Mouse (Mus musculus) bone marrow macrophage, adult 2 months (primary cell): ENCODE results near the gene Peli1. TPM values are rescaled to one million over a fixed set of nuclear protein-coding genes. Genes with fewer than 3 reads are reported as not detected.
A peak's percentile ranks its signal among the peaks of the same experiment; 100 is the strongest.

ENCODE experiments used
- H3K27ac ChIP-seq: 2 replicates; pipeline ENCODE4 v1.5.1; 2012; ENCODE audit warnings: low read depth, low read length; ENCODE audit not compliant: insufficient read depth
- H3K4me1 ChIP-seq: 2 replicates; pipeline ENCODE4 v1.6.1; 2012; ENCODE audit warnings: low read length; ENCODE audit not compliant: control insufficient read depth, insufficient read depth
- H3K4me3 ChIP-seq: 2 replicates; pipeline ENCODE4 v1.5.1; 2012; ENCODE audit warnings: mild to moderate bottlenecking, low read length, moderate library complexity; ENCODE audit not compliant: insufficient read depth
- CTCF ChIP-seq: IDR thresholded peaks from 2 replicates; pipeline ENCODE4 v1.5.1; 2012; ENCODE audit warnings: low read depth, mild to moderate bottlenecking, low read length, moderate library complexity
- POLR2A ChIP-seq: IDR thresholded peaks from 2 replicates; pipeline ENCODE4 v1.6.1; 2012; ENCODE audit warnings: mild to moderate bottlenecking, low read depth, low read length, borderline replicate concordance
- polyA plus RNA-seq: library from polyadenylated mRNA; stranded (reverse); fragments of >200 nt; gene quantifications from 2 replicates; pipeline ENCODE4 v1.2.4, GENCODE M21; 2012; ENCODE audit not compliant: missing spikeins, insufficient read depth, insufficient read length

The Peli1 gene
- polyA plus RNA-seq, 1 experiment: 28.2 TPM

- Histone ChIP-seq H3K4me3 (peak overlapping the region; percentile 91), H3K4me1 (peaks cover 23% of the 10 kb centered on the region), H3K27ac (peak overlapping the region; percentile 94)
- no peak for TF ChIP-seq CTCF
- no peak for TF ChIP-seq POLR2A
Measured at GRCm38 (mm10) chr11:21091428-21092405, 626 bp downstream of the Peli1 start.

- H3K27ac ChIP-seq: no peak overlapping the region
- peak overlapping the region; percentile 60 for H3K4me3 ChIP-seq
- no peak for TF ChIP-seq POLR2A
- TF ChIP-seq CTCF: no peak
- peaks cover 24% of the 10 kb centered on the region for H3K4me1 ChIP-seq
Measured at GRCm38 (mm10) chr11:21092621-21093020, 1.5 kb downstream of the Peli1 start.

- TF ChIP-seq CTCF (no peak), POLR2A (no peak)
- Histone ChIP-seq H3K4me1 (peaks cover 24% of the 10 kb centered on the region), H3K4me3 (peak overlapping the region; percentile 28), H3K27ac (0 out of 2 replicates have a peak overlapping the region, but pooled peaks have one; percentile 8)
Measured at GRCm38 (mm10) chr11:21093081-21093815, 2.2 kb downstream of the Peli1 start.

GRCm38 (mm10) chr11:21096590-21096989 lies 5.5 kb downstream of the Peli1 start:
- H3K27ac ChIP-seq: no peak overlapping the region
- H3K4me3 ChIP-seq: no peak overlapping the region
- TF ChIP-seq CTCF (no peak), POLR2A (no peak)
- H3K4me1 ChIP-seq: peaks cover 16% of the 10 kb centered on the region

GRCm38 (mm10) chr11:21098457-21098856 lies 7.4 kb downstream of the Peli1 start:
- no peak for TF ChIP-seq CTCF
- no peak for TF ChIP-seq POLR2A
- peaks cover 15% of the 10 kb centered on the region for H3K4me1 ChIP-seq
- H3K27ac ChIP-seq: no peak overlapping the region
- H3K4me3 ChIP-seq: no peak overlapping the region

GRCm38 (mm10) chr11:21100704-21101103 lies 9.6 kb downstream of the Peli1 start:
- no peak for TF ChIP-seq CTCF
- TF ChIP-seq POLR2A: no peak
- peaks cover 8% of the 10 kb centered on the region for H3K4me1 ChIP-seq

GRCm38 (mm10) chr11:21101286-21101685 lies 10.2 kb downstream of the Peli1 start:
- TF ChIP-seq CTCF: no peak
- no peak for TF ChIP-seq POLR2A
- Histone ChIP-seq H3K4me3 (no peak overlapping the region), H3K4me1 (peaks cover 4% of the 10 kb centered on the region), H3K27ac (no peak overlapping the region)

More at GRCm38 (mm10) chr11:21100704-21101103, 9.6 kb downstream of the Peli1 start:
- Histone ChIP-seq H3K27ac (no peak overlapping the region), H3K4me3 (no peak overlapping the region)

GRCm38 (mm10) chr11:21102273-21103005 lies 11.3 kb downstream of the Peli1 start:
- TF ChIP-seq CTCF (no peak), POLR2A (no peak)
- Histone ChIP-seq H3K4me1 (no peaks in the 10 kb centered on the region), H3K27ac (no peak overlapping the region), H3K4me3 (no peak overlapping the region)

- Histone ChIP-seq H3K4me1 (no peaks in the 10 kb centered on the region), H3K27ac (no peak overlapping the region), H3K4me3 (no peak overlapping the region)
- no peak for TF ChIP-seq POLR2A
- TF ChIP-seq CTCF: no peak
Measured at GRCm38 (mm10) chr11:21103186-21103585, 12.1 kb downstream of the Peli1 start.
